Mouse (Mus musculus) G1E (cell line): ENCODE data around the gene Olfr1342. TPM values are rescaled to one million over a fixed set of nuclear protein-coding genes. Genes with fewer than 3 reads are reported as not detected.

Source experiments
- ATAC-seq: 2 replicates; pipeline ENCODE4 v1.8.0; 2016; ENCODE audit warnings: mild to moderate bottlenecking; ENCODE audit not compliant: insufficient number of reproducible peaks, poor library complexity, low FRiP score, severe bottlenecking; ENCODE audit errors: extremely low read depth
- DNase-seq: peaks from one replicate; pipeline ENCODE4 v3.0.0; 2012; ENCODE audit warnings: low spot score
- H3K27me3 ChIP-seq: 2 replicates; pipeline ENCODE4 v1.6.1; 2012; ENCODE audit warnings: mild to moderate bottlenecking, low read length, inconsistent platforms; ENCODE audit not compliant: insufficient read depth
- H3K36me3 ChIP-seq: replicated peaks from 2 replicates; pipeline ENCODE3; 2012; ENCODE audit warnings: mild to moderate bottlenecking, inconsistent platforms
- H3K4me1 ChIP-seq: 2 replicates; pipeline ENCODE4 v1.6.1; 2012; ENCODE audit warnings: low read depth, low read length, inconsistent platforms, mixed read lengths; ENCODE audit not compliant: insufficient read depth
- H3K4me3 ChIP-seq: 2 replicates; pipeline ENCODE4 v1.5.1; 2012; ENCODE audit warnings: low read depth, mild to moderate bottlenecking, inconsistent platforms, low read length, moderate library complexity, mixed read lengths
- H3K9me3 ChIP-seq: replicated peaks from 2 replicates; pipeline ENCODE4 v1.6.1; 2012; ENCODE audit warnings: inconsistent platforms
- CTCF ChIP-seq: IDR thresholded peaks from 2 replicates; pipeline ENCODE4 v1.5.1; 2012; ENCODE audit warnings: low read depth, low read length, inconsistent platforms, mixed read lengths
- GATA1 ChIP-seq: IDR thresholded peaks from 2 replicates; pipeline ENCODE4 v1.6.1; 2012; ENCODE audit warnings: borderline replicate concordance, low read length, inconsistent platforms, mixed read lengths
- GATA2 ChIP-seq: IDR thresholded peaks from 2 replicates; pipeline ENCODE4 v1.6.1; 2012; ENCODE audit warnings: low read depth, low read length, inconsistent platforms, borderline replicate concordance
- POLR2AphosphoS5 ChIP-seq: IDR thresholded peaks from 2 replicates; pipeline ENCODE4 v1.6.1; 2012; ENCODE audit warnings: low read depth, low read length, inconsistent platforms; ENCODE audit not compliant: insufficient replicate concordance
- TAL1 ChIP-seq: conservative IDR thresholded peaks from 2 replicates; pipeline ENCODE4 v1.6.1; 2012; ENCODE audit warnings: low read depth, low read length, inconsistent platforms, mixed read lengths
- polyA plus RNA-seq: library from polyadenylated mRNA; stranded (reverse); fragments of >175 nt; gene quantifications from 2 replicates; pipeline ENCODE4 v1.2.3, GENCODE M21; 2012
- total RNA-seq, 2 experiments: library from RNA; stranded (forward) in 1 of 2; stranded (reverse) in 1 of 2; fragments of 200-1000 nt in 1 of 2; fragments of >200 nt in 1 of 2; fragmentation: Nextera tagmentation in 1 of 2; gene quantifications; 2 replicates each; pipeline ENCODE4 v1.2.3; 2014 to 2017

Gene Olfr1342
- total and polyA plus RNA-seq, 3 experiments = 0.11 TPM; not detected in 2

DNA sequence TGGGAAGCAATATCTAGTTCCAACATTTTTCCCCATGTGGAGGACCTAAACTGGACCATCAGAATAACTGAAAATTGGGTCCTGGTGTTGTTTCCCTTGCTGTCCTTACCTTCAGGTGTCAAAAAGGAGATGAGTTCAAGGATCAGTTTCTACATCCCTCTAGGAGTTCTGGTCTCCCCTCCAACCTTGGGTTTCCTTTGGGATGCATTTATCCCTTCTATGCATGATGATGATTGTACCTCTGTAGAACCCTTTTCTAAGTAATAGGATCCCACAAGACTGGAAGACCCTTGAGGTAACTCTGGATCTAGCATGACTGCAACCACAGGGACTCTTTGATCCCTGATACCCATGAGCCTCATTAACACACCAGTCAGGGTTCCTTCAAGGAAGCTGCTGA is 27.3 kb upstream of the Olfr1342 start, which contains the start of gene Olfr1340:
TSS of gene Olfr1340 (plus strand) at position 301 of the 400 bp plus-strand sequence.
- ATAC-seq = no peak
- no peaks in the 10 kb centered on the region for H3K4me1 ChIP-seq
- no peaks in the 10 kb centered on the region for H3K36me3 ChIP-seq
- no peak for TF ChIP-seq TAL1
- TF ChIP-seq GATA2 = no peak
- no peak for TF ChIP-seq POLR2AphosphoS5
- TF ChIP-seq GATA1 = no peak
- no peak for TF ChIP-seq CTCF
- H3K9me3 ChIP-seq = no peaks in the 10 kb centered on the region
- no peak for DNase-seq
- no peak within 1 kb of the TSS for H3K4me3 ChIP-seq
- no peaks in the 10 kb centered on the region for H3K27me3 ChIP-seq

DNA sequence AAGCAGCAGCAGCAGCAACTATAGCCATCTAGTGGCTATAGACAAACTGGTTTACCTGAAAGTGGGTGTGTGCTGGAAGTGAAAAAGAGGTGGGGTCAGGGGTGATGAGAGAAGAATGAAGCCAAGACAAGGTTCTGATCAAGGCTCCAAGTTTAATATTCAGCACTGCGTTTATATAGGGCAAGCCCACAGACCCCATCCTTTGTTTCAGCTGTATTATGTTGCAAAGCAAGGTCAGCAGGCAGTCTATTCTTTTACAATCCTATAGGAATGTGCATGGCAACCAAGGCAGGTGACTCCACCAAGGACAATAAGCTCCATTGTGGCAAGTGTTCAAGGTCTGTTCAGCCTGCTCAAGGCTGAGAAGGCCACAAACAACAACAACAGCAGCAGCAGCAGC is 19.1 kb upstream of the Olfr1342 start:
- DNase-seq (no peak), ATAC-seq (no peak)
- no peak overlapping the region for H3K4me3 ChIP-seq
- H3K27me3 ChIP-seq = peaks cover 14% of the 10 kb centered on the region; the same call in 1 of the 2 replicates
- no peak for TF ChIP-seq POLR2AphosphoS5
- no peak for TF ChIP-seq CTCF
- no peak for TF ChIP-seq GATA1
- no peak for TF ChIP-seq GATA2
- H3K4me1 ChIP-seq = no peaks in the 10 kb centered on the region
- H3K9me3 ChIP-seq = no peaks in the 10 kb centered on the region
- H3K36me3 ChIP-seq = no peaks in the 10 kb centered on the region

DNA sequence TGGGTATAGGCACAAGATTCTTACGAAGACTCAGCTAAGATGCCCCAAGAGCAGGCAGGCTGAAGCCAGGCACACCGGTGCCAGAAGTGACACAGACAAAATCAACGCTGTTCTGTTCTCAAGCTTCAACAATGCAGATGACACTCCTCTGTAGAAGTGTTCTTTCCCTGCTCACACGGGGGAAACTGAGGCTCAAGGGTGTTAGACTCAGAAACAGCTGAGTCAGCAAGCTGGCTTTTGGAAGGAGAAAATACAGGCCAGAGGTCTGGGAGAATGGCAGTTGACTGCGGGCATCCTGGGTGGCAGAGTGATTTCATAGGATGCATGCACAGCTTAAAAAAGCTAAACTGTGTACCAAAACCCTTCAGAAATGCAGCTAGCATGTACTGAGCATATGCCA is 15.5 kb upstream of the Olfr1342 start:
- Histone ChIP-seq H3K4me1 (no peaks in the 10 kb centered on the region), H3K9me3 (no peaks in the 10 kb centered on the region), H3K27me3 (peaks cover 8% of the 10 kb centered on the region; the same call in 1 of the 2 replicates), H3K36me3 (no peaks in the 10 kb centered on the region), H3K4me3 (no peak overlapping the region)
- no peak for TF ChIP-seq GATA1
- TF ChIP-seq POLR2AphosphoS5 = no peak
- TF ChIP-seq TAL1 = no peak
- TF ChIP-seq GATA2 = no peak
- TF ChIP-seq CTCF = no peak
- DNase-seq (no peak), ATAC-seq (no peak)

DNA sequence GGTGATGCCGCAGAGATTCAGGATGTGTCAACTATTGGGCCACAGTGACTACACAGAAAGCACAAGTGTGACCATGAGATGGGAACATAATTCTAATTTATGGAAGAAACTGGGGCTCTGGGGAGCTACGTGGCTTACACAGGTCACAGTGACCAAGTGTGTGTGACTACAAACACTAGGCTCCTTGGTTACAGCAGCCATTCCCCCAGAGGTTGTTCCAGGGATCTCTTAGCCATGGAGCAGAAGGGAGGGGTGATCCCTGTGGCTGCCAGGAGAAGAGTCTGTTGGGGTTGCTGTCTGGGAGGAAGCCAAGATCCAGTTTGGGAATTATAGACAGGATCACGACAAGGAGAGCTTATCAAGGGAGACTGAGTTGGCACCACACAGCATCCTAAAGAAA is 10.7 kb upstream of the Olfr1342 start, which contains the start of gene Olfr1341:
TSS of gene Olfr1341 (plus strand) at position 301 of the 400 bp plus-strand sequence.
- TF ChIP-seq CTCF (no peak), TAL1 (no peak), GATA1 (no peak), GATA2 (no peak), POLR2AphosphoS5 (no peak)
- DNase-seq (no peak), ATAC-seq (no peak)
- H3K27me3 ChIP-seq = peaks cover 4% of the 10 kb centered on the region; the same call in 1 of the 2 replicates
- H3K4me3 ChIP-seq = no peak within 1 kb of the TSS
- H3K4me1 ChIP-seq = no peaks in the 10 kb centered on the region
- H3K9me3 ChIP-seq = no peaks in the 10 kb centered on the region
- no peaks in the 10 kb centered on the region for H3K36me3 ChIP-seq

DNA sequence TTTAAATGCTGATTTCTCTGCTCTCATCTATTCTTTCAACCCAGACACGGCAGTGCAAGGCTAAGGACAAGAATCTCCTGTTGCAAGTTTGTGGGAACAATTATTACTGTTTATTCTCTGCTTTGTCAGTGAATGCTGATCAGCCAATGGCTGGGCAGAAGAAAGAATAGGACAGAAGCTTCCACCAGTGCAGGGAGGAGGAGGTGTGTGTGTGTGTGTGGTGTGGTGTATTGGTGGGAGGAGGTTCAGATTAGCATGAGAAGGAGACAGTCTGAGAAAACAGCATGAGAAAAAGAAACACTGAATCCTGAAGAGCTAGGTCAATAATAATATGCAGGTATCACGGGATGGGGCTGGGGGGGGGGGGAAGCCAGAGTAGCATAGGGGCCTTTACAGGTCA is 1.3 kb upstream of the Olfr1342 start:
- ATAC-seq = no peak
- no peaks in the 10 kb centered on the region for H3K36me3 ChIP-seq
- TF ChIP-seq POLR2AphosphoS5 (no peak), TAL1 (no peak), GATA2 (no peak), GATA1 (no peak), CTCF (no peak)

DNA sequence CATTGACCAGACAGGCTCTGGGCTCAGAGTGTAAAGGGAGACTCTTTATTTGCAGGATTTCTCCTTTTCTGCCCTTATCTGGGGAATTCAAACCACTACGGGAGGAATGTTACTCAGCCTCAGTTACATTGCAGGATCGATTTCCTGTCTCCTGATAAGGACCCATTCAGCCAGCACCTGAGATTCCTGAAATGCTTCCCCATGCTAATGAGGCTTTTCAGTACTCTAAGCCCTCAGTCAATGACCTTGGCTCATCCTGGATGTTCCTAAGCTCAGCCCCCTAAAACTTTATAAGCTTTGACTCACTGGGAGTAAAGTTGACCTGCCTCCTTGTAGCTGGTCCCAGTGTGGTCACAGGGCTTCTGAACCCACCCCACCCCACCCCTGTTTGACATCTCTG is 5.5 kb downstream of the Olfr1342 start:
- TF ChIP-seq GATA1 (no peak), GATA2 (no peak), CTCF (no peak), TAL1 (no peak), POLR2AphosphoS5 (no peak)
- no peaks in the 10 kb centered on the region for H3K9me3 ChIP-seq
- peaks cover 2% of the 10 kb centered on the region for H3K27me3 ChIP-seq
- no peak overlapping the region for H3K4me3 ChIP-seq
- H3K4me1 ChIP-seq = no peaks in the 10 kb centered on the region
- no peaks in the 10 kb centered on the region for H3K36me3 ChIP-seq
- ATAC-seq (no peak), DNase-seq (no peak)

More for the DNA sequence above, 1.3 kb upstream of the Olfr1342 start:
- no peaks in the 10 kb centered on the region for H3K4me1 ChIP-seq
- DNase-seq = no peak
- H3K9me3 ChIP-seq = no peaks in the 10 kb centered on the region
- peaks cover 18% of the 10 kb centered on the region for H3K27me3 ChIP-seq
- H3K4me3 ChIP-seq = no peak overlapping the region

DNA sequence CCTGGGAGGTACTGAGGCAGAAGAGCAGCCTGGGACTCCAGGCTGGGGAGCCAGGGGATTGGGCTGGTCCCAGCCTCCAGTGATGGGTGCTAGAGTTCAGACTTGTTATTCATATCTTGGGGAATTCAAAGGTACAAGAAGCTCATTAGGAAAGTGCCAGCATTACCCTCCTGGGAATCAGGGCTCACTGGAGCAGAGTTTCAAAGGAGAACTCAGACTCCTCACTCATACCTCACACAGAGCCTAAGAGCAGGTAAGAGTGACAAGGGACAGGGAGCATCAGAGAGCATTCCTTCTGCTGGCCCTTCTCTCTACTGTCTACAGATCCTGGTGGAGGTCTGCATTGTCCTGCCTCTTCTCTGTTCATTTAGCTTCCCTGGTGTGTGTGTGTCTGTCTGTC is 33.9 kb downstream of the Olfr1342 start, which contains the start of gene Olfr62:
TSS of gene Olfr62 (plus strand) at position 301 of the 400 bp plus-strand sequence.
- Histone ChIP-seq H3K9me3 (no peaks in the 10 kb centered on the region), H3K4me3 (no peak within 1 kb of the TSS), H3K27me3 (peaks cover 17% of the 10 kb centered on the region), H3K4me1 (no peaks in the 10 kb centered on the region), H3K36me3 (no peaks in the 10 kb centered on the region)
- TF ChIP-seq GATA2 (no peak), POLR2AphosphoS5 (no peak), CTCF (no peak), GATA1 (no peak), TAL1 (no peak)
- DNase-seq = no peak
- no peak for ATAC-seq
